Mouse (Mus musculus): ENCODE data around the gene Slc4a1ap.
"Not testable (repeated sequence)": the region's sequence is repeated elsewhere in the genome, so short reads cannot be mapped to it uniquely, and the experiment has no call there.

Slc4a1ap gene

DNA sequence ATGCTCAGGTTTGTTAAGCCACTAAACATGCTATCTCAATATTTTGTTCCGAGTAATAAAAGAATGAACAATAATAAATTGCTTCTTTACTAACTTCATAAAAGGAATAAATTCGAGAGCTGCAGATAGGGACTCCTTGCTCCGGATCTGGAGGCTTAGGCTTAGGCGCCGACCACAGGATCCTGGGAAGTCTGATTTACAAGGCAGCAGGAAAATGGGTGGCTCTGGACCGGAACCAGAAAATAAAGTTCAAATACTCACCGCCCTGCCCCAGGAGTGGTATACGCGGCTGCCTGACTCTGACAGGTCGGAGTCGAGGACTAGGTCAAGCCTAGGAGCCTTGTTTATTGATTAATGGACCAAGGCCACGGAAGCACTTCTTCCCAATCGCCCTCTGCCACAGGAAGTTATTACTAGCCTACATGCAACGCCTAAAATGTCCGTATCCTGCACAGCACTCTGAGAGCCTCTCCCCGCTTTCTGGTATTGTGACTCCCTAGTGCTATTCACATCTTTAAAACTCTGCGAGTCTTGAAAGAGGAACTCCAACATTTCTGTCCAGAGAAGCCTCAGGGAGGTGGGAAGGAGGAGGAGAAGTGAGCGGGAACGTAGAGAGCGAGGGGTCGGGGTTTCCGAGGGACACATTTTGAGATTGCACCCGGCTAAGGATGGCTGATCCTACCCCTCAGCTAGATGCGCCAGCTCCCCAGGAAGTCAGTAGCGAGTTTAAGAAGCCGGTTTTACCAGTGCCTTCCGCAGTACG is at the start of gene Slc4a1ap:
TSS of gene Slc4a1ap (plus strand) at position 642 of the 763 bp plus-strand sequence.
- DNase-seq, result peak; percentile 77

DNA sequence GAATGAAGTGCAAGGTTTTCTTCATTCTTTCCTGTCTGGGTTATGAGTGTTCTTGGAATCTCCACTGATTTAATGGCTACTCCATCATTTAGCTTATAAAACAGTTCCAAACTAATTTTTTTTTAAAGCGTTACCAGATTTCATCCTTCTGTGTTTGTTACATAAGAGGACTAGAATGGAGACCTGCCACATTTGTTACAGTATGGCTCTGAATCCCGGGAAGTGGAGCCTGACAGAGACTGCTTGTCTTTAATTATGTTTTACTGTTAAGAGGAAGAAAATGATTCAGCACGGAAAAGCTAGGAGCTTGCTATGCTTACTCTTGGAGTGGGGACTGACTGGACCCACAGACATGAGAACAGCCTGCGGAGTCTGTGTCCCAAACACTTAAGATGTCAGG is 46.3 kb upstream of the Slc4a1ap start:
- no peak for DNase-seq

DNA sequence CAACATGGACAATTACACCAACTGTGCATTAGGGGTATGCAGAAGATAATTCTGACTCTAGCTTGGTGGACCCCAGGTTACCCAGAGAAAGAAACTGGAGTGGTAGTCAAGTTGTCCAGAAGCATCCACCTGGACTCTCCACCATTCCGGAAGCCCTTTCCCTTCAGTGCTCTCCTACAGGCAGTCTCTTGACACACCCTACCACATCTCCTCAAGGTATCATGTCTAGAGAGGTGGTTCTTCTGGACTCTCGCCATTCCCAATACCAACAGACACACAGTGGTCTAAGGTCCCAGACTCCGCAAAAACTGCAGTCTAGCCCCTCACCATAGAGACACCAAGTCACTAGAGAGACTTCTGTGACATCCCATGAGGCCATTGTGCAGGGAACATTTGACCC is 41.4 kb upstream of the Slc4a1ap start, which contains the start of gene 4930548H24Rik:
TSS of gene 4930548H24Rik (plus strand) at position 301 of the 400 bp plus-strand sequence.
- no peak for DNase-seq

DNA sequence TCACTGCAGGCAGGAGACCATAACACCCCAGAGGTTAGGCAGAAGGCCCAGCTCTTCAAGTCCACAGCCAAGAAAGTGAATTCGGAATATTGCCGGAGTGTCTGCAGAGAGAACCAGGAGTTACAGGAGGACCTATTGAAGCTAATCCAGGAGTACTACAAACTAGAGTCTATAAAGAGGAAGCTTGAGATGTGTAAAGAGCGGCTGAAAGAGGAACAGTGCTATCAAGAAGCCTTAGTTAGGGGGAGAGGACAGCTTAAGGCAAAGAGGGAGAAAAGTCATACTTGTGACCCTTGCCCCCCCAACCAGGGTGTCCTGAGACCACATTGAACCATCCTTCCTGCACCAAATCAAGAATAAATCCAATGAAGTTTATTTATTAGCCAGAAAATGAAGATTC is 38.9 kb upstream of the Slc4a1ap start:
- no peak for DNase-seq

DNA sequence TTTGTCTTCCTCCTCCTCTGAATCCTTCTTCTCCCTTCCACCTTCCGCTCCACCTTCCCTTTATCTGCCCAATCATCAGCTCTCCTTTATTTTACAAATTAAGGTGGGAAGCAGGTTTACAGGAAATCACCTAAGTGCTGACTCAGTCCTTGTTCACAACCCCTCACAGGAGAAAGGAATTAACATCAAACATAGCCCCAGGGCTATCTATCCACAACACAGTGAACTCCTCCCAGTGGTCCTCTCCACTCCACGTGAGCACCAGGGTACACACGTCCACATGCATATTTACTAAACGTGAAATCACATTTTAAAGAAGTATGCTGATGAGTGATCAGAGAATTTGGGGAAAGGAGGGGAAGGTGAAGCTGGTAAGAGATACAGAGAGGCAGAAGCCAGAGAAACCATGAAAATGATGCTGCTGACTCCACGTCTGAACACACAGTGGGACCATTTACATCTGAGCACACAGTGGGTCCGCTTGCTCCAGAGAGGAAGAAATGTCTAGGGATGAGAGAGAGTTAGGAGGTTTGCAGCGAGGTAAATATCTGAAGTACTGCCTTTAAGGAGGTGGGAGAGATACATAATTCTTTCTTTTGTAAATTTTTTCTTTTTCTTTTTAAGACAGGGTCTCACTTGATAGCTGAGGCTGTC is 37.6 kb upstream of the Slc4a1ap start:
- no peak for DNase-seq

DNA sequence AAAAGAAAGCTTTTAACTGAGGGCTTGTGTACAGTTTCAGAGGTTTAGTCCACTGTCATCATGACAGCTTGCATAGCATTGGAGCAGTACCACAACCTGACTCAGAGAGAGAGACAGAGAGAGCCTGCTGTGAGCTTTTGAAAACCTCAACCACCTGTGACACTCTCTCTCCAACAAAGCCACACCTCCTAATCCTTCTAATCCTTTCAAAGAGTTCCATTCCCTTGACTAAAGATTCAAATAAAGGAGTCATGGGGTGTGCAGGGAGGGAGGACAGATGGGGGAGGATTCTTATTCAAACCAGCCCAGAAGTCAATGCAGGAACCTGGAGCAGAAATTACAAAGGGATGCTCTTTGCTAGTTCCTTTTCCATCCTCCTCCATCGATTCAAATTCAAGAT is 34.8 kb upstream of the Slc4a1ap start:
- no peak for DNase-seq

DNA sequence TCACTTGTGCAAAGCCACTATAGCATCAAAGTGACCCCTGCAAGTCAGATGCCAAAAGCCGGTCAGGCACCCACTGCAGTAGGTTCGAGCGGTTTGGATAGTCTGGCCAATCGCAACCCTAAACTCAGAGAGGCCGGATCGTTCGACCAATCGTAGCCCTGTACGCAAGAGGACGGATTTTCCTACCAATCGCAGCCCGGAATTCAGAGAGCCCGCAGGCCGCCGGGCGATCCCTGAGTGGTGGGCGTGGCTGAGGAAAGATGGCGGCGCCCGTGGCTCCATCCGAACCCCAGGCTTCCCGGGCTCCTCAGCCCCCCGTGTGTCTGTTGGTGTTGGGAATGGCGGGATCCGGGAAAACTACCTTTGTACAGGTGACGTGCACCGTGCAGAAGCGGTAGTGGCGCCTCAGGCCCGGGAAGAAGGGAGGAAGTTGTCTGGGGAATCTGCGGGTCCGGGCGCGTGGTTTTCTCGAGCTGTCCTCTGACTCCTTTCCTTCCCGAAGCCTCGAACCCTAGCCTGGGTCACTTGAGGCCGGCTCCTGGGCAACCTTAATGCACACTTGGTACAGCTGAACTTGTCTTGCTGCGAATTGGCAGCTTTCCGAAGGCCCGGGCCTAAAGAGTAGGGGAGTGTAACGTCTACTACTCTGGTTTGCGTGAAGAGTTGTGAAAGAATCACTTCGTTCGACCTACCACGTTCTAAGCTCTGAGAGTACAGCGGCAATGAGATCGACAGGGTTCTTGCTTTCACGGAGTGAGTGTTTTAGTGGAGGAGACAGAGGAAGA is 32.1 kb upstream of the Slc4a1ap start, which contains the start of gene Gpn1:
TSS of gene Gpn1 (plus strand) at position 229 of the 785 bp plus-strand sequence.
- peak; percentile 86 for DNase-seq

DNA sequence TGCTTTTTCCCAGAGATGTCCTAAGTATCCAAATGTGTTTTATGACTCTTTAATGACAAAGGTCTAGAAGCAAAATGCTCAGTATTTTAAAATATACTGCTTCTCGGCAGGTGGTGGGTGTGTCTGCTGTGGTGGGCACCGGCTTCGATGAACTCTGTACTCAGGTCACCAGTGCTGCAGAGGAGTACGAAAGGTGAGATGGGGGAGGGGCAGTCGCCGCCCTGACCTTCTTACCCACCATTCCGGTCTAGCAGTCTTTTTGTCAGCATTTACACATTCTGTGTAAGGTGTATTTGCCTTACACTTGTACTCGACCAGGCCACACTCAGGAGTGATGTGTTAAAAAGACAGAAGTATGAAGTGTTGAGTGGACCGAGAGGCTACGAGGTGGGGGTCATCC is 22.0 kb upstream of the Slc4a1ap start:
- no peak for DNase-seq

DNA sequence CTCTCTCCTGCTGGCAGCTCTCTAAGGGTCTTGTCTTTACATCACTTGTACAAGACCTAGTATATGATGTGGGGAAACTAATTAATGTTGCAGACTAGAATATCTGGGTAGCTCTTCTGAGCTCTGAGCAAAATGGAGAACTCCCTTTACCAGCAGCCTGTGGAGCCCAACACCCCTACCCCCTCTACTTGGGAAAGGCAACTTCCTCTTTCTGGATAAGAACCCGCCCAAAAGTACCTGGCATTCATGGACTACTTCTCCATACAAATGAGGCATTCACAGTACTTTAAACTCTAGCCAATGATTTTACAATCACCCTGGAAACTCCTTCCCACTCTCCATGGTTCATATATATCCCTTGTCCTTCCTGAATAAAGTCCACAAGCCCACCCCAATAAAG is 14.3 kb upstream of the Slc4a1ap start:
- DNase-seq, result no peak

DNA sequence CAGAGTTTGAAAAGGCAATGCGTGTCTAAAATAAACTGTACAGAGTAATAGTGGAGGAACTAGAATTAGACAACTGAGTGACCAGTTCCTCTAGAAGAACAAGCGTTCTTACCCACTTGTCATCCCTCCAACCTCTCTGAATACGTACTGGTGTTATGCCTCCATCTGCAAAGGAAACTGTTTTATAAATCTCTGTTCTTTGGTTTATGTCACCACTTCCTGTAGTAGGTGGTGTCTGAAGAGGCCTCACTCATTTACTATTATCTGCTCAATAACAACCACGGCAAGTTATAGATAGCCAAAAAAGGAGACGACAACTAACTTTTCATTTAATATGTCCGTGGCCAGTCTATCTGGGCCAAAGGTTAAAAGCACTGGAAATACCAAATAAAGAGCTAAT is 6.2 kb upstream of the Slc4a1ap start:
- DNase-seq, result no peak

DNA sequence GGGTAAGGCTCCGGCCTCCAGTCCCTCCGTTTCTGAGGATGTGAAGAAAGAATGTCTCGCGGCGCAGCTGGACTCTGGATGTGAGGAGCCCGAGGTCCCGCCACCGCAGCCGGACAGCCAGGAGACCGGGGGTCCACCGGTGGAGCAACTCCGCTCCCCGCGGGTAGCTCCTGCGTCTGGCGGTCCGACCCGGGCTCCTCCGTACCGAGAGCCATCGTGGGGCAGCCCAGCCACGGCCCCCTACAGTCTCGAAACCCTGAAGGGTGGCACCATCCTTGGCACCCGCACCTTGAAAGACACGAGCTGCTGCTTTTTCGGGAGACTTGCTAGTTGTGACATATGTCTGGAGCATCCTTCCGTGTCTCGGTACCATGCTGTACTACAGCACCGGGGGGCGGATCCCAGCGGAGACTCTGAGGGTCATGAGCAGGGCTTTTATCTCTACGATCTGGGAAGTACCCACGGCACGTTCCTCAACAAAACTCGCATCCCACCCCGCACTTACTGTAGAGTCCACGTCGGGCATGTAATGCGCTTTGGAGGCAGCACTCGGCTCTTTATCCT is 404 bp downstream of the Slc4a1ap start:
- no peak for DNase-seq

DNA sequence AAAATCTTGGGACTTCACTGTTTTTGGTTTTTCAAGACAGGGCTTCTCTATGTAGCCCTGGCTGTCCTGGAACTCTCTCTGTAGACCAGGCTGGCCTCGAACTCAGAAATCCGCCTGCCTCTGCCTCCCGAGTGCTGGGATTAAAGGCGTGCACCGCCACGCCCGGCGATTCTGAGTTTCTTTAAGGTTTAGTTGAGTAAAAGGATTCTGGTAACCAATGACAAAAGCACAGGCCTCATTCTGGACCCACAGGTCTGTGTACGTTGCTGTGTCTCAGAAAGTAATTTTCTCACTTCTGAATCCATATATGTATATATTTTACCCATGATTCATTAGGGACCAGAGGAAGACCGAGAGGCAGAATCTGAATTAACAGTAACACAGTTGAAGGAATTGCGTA is 912 bp downstream of the Slc4a1ap start, which contains the start of gene Supt7l:
TSS of gene Supt7l (minus strand) at position 101 of the 400 bp plus-strand sequence.
- DNase-seq, result not testable (repeated sequence)

DNA sequence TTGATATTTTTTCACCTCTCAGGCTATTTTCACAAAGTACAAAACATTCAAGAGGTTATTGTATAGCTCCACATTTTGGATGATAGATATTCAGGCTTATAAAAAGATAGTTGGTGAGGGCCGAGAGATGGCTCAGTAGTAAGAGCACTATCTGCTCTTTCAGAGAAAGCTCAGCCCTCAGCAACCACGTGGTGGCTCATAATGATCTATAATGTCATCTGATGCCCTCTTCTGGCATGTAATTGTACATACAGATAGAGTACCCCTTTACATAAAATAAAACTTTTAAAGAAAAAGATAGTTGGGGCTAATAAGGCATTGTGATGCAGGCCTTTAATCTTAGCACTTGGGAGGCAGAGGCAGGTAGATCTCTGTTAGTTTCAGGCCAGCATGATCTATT is 1.8 kb downstream of the Slc4a1ap start:
- DNase-seq, result no peak

DNA sequence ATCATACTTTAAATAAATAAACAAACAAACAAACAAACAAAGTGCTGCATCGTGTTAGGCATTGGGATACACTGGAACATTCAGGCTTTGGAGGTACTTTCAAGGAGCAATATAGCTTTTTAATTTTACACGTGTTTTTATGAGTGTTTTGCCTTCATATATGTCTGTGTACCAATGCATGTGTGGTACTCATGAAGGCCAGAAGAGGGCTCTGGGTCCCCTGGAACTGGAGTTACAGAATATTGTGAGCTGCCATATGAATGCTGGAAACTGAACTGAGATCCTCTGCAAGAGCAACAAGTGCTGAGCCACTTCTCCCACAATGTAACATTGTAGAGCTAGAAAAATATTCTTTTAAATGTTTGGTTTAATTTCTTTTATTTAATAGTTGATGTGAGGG is 8.4 kb downstream of the Slc4a1ap start:
- no peak for DNase-seq

DNA sequence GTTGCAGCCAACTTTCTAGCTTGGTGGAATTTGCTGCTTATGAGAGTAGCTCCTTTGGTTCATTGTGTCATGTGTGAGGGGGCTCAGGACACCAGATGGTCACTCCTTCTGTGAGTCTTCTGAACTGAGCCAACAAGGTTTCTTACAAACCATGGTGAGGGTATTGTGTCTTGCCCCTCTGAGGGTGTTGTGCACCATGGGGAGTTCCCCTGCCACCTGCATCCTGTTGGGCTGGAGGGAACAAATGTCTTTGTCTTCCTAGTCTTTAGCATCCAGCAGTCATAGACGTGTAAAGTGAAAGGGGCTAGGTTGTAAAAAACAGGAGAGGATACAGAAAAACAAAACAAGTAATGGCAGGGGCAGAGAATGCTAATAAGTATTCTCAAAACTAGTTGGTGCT is 32.6 kb downstream of the Slc4a1ap start:
- no peak for DNase-seq

DNA sequence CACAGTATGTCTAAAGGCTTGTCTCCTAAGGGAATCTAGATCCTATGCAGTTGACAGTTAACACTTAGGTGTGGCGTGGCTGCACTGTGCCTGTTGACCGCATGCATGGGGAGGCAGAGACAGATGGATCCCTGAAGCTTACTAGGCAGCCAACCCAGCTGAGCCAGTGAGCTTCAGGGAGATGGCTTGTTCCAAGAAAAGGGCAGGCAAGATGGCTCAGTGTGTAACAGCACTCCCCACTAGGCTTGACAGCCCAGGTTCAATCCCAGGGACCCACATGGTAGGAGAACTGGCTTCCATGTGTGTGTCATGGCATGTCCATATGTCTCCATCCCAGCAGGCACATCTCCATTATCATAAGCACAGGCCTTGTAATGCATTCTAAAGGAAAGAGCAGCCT is 33.6 kb downstream of the Slc4a1ap start:
- no peak for DNase-seq

DNA sequence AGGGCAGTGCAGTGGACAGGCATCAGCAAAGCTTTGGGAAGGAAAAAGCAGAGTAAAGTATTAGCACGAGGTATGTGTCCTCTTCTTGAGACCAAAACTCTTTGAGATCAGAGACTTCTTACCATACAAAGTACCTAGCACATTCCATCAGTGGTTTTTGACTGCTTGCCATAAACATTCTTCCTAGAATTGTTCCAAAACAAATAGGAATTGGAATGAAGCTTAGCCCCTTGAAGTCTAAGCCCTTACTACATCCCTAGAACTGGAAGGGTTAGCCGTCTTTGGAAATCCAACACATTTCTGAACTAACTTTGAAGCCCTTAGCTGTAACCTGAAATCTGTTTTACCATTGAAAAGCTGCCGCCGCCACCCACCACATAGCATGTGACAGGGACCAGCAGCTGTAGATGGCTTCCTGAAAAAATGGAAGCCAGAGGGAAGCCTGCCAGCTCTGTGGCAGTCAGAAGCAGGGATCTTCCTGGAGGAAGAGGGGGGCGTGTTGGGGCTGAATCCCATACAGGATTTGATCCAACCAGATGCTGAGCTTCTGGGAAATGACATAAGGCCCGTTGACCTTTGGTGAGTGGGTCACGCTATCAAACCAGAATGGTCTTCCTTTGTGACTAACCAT is 35.4 kb downstream of the Slc4a1ap start:
- DNase-seq, result peak; percentile 43

DNA sequence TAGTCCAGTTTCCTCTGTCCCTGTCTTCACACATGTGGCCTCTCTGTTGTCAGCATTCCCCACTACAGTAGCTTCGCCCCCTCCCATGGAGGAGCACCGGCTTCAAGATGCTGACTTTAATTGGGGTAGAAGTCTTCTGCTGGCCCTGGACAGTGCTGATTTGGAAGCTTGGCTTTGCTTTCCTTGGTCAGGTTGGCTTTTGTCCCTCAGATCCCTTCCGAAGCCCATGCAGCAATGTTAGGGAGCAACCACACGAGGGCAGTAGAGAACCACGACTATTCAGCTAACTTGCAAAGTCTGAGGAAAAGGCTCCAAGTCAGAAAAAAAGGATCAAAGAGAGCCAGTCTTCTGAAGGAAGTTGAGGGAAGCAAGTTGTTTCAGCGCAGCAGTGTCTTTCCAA is 36.7 kb downstream of the Slc4a1ap start:
- peak; percentile 74 for DNase-seq

DNA sequence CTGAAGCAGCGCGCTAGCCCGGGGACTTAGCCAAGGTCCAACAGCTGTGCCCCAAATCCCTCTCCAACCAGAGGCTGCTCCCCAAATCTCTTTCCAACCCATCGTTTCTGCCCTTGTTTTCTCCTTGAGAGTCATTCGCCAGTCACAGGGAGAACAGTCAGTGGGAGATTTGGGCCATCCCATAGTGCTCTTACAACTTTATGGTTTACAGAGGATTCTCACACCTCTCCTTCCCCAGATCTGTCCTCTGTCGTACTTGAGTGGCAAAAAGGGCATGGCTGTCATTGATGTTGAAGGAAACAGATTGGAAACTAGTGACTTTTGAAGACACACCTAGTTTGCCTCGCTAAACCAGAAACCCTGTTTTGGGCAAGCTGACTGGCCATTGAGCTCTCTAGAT is 37.1 kb downstream of the Slc4a1ap start:
- no peak for DNase-seq

DNA sequence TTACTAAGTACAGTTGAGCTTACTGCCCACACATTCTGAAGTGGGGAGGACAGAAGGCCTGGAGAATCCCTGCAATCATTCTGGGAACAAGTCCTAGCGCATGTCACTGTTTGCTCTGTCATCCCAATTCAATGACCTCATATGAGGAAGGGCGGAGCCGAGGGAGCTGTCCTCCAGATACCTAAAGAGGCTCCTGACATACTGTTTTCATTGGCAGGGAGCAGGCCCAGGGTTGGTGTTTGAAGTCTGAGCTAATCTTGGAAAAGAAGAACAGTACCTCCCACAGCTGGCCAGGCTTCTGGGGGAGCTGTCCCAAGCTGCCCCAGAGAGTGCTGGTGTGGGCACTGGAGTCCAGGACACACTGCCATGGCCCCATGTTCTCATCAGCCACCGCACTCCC is 38.2 kb downstream of the Slc4a1ap start:
- no peak for DNase-seq

DNA sequence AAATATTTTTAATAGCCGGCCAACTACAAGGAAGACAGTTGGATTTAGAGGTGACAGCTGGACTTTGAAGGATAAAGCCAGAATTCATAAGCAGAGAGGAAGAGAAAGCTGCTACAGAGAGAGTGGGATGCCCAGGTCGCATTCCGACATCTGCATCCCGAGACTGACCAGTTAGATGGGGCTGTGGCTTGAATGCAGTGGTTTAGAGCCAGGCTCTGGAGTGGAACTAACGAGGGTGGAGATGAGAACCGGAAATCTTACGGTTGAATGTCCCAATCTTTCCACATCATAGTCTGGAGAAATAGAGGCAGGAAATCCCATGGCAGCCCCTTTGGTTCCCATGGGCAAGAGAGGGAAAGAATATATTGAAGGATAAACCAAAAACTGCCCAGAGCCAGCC is 39.2 kb downstream of the Slc4a1ap start:
- DNase-seq, result no peak

DNA sequence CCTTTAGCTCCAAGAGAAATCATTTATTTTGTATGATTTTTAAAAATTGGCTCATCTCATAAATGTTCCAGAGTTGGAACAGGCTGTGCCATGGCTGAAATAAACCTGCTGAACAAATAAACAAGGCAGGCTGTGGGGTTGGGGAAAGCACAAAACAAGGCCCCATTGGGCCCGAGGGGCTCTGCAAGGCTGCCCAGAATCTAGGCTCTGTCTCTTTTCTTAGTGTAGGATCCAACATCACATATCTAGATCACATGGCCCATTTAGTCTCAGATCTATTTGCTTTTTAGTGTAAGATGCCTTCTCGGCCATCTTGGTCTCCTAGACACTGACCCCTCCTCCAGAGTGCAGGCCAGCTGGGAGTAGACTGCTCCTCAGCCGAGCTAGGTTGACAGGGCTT is 39.7 kb downstream of the Slc4a1ap start:
- no peak for DNase-seq
